Comparison of ENCODE assay signal across 7 mouse cellular contexts in the genomic region with DNA sequence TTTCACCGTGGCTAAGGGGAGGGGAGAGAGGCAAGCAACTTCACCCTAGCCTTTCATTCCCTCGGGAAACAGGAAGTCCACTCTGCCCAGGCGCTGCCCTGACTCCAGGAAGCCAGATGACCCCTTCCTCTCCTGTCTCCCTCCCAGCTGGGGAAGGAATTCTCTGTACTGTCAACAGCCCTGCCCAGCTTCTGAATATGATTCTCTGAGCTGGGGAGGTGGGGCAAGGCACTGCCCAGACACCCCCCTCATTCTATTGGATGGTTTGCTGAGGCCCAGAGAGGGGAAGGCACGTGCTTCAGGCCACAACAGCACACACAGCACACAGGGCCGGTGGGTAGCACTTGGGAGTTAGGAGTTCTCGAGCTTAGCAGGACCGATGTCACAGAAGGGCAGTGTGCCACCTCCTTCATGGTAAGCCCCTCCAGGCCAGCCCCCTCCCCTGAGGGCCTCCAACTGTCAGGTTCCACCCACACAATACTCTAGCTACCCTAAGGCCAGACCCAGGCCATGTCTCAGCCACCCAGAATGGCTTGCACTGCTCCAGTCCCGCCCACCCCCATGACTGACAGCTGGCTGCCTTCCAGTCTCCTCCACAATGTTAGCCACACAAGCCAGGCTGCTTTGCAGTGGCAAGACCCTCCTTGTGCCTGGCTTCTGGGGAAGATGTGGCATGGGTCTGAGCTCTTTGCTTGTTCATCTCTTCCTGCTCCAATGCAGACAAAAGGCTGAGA. TPM values are rescaled to one million over a fixed set of nuclear protein-coding genes. Genes with fewer than 3 reads are reported as not detected.
DNase-seq lines count a peak whose midpoint lies in the region; ATAC-seq and TF ChIP-seq lines count a peak whose summit lies in the region.

No protein-coding gene starts in this region.

- no peak for DNase-seq in CH12.LX (ENCODE audit: extremely low read depth)
- DNase-seq in adrenal gland, postnatal 36 days: peak; percentile 55 to 63
- DNase-seq in kidney, postnatal 36 days: peak; percentile 60 to 72
- DNase-seq in midbrain, embryonic 11.5 days (ENCODE audit: low spot score, missing footprints): no peak
- no peak for DNase-seq in spleen, adult 12 weeks (ENCODE audit: low spot score)

- 46% methylated on average over 8 of the region's 8 CpGs for WGBS in heart, embryonic 16.5 days
- 63% methylated on average over 8 of the region's 8 CpGs for WGBS in midbrain, embryonic 11.5 days

- no peak for TF ChIP-seq EP300 in CH12.LX (IDR thresholded peaks at IDR 0.05; ENCODE audit: low read length)

- peaks cover 90% of the 10 kb centered on the region for H3K27me3 ChIP-seq in CH12.LX (replicated peaks)
- H3K27me3 ChIP-seq in heart, embryonic 16.5 days (ENCODE audit: control insufficient read depth, insufficient read depth, low read length): peaks cover 3% of the 10 kb centered on the region
- H3K27me3 ChIP-seq in midbrain, embryonic 11.5 days (ENCODE audit: control insufficient read depth, insufficient read depth, low read length): no peaks in the 10 kb centered on the region

- H3K79me2 ChIP-seq in CH12.LX (replicated peaks; ENCODE audit: control insufficient read depth, extremely low read depth, insufficient read depth, poor library complexity, severe bottlenecking): no peaks in the 10 kb centered on the region

- H3K9me3 ChIP-seq in CH12.LX (replicated peaks; ENCODE audit: low read length): peaks cover 3% of the 10 kb centered on the region
- H3K9me3 ChIP-seq in heart, embryonic 16.5 days (replicated peaks; ENCODE audit: control insufficient read depth, low read length): no peaks in the 10 kb centered on the region
- H3K9me3 ChIP-seq in midbrain, embryonic 11.5 days (ENCODE audit: control insufficient read depth, low read length): no peaks in the 10 kb centered on the region

- dilution Hi-C loops in CH12.LX (cut with MboI; ENCODE audit: extremely low pct_ligation_motif_present, extremely low pct_unique_long_range_greater_than_20kb, low sequenced_read_pairs): no loop called here

- peak; percentile 68 for ATAC-seq in heart, embryonic 16.5 days (replicated peaks; ENCODE audit: extremely low read depth, insufficient read depth, low FRiP score)
- ATAC-seq in midbrain, embryonic 11.5 days (ENCODE audit: low FRiP score): peak; percentile 57; the same call in 1 of the 2 replicates
- no peak for ATAC-seq in monocyte, adult 5-6 weeks (replicated peaks; ENCODE audit: insufficient number of reproducible peaks, low FRiP score, low TSS enrichment, poor library complexity, severe bottlenecking)

- in situ Hi-C loops in CH12.LX (cut with MboI; ENCODE audit: low pct_ligation_motif_present, low pct_unique_long_range_greater_than_20kb, low sequenced_read_pairs): no loop called here

- no peak for TF ChIP-seq POLR2A in CH12.LX (IDR thresholded peaks at IDR 0.05; ENCODE audit: low read depth, low read length)

- H3K9ac ChIP-seq in CH12.LX (ENCODE audit: insufficient read depth, low read depth): no peak overlapping the region
- peak overlapping the region; percentile 38 for H3K9ac ChIP-seq in heart, embryonic 16.5 days (ENCODE audit: low read length)
- no peak overlapping the region for H3K9ac ChIP-seq in midbrain, embryonic 11.5 days (ENCODE audit: low read length)

- no peak overlapping the region for H3K4me3 ChIP-seq in CH12.LX (replicated peaks in 1 of 3; ENCODE audit: low read depth in 2 of 3, low read length in 2 of 3, poor library complexity in 1 of 3)
- no peak overlapping the region for H3K4me3 ChIP-seq in heart, embryonic 16.5 days (ENCODE audit: low read length)
- no peak overlapping the region for H3K4me3 ChIP-seq in midbrain, embryonic 11.5 days (ENCODE audit: low read depth, low read length)

- TF ChIP-seq CTCF in CH12.LX (conservative IDR thresholded peaks at IDR 0.05 in 1 of 2, IDR thresholded peaks at IDR 0.05 in 1 of 2; ENCODE audit: low read depth in 2 of 2, low read length in 2 of 2): no peak

- H3K36me3 ChIP-seq in CH12.LX (replicated peaks in 1 of 2; ENCODE audit: control insufficient read depth in 1 of 2, insufficient read depth in 1 of 2, low read length in 1 of 2): no peaks in the 10 kb centered on the region
- H3K36me3 ChIP-seq in heart, embryonic 16.5 days (ENCODE audit: control insufficient read depth, insufficient read depth): no peaks in the 10 kb centered on the region
- no peaks in the 10 kb centered on the region for H3K36me3 ChIP-seq in midbrain, embryonic 11.5 days (ENCODE audit: control insufficient read depth, insufficient read depth, low read length)

- peaks cover 0 to 4% of the 10 kb centered on the region in 2 experiments; a peak in 2 of 4 replicates for H3K4me1 ChIP-seq in CH12.LX (ENCODE audit: control insufficient read depth in 1 of 2, insufficient read depth in 2 of 2)
- H3K4me1 ChIP-seq in heart, embryonic 16.5 days (ENCODE audit: control insufficient read depth, insufficient read depth, low read length): peaks cover 23% of the 10 kb centered on the region
- H3K4me1 ChIP-seq in midbrain, embryonic 11.5 days (ENCODE audit: control insufficient read depth, insufficient read depth, low read length): peaks cover 9% of the 10 kb centered on the region

- no peak for TF ChIP-seq RAD21 in CH12.LX (IDR thresholded peaks at IDR 0.05; ENCODE audit: low read depth, low read length)

- H3K27ac ChIP-seq in CH12.LX (ENCODE audit: insufficient read depth, low read depth): no peak overlapping the region
- no peak overlapping the region for H3K27ac ChIP-seq in heart, embryonic 16.5 days (ENCODE audit: low read length)
- no peak overlapping the region for H3K27ac ChIP-seq in midbrain, embryonic 11.5 days (ENCODE audit: low read depth, low read length)

- H3K4me2 ChIP-seq in CH12.LX (ENCODE audit: insufficient read depth, low read depth, poor library complexity, severe bottlenecking): no peak overlapping the region
- no peak overlapping the region for H3K4me2 ChIP-seq in heart, embryonic 16.5 days (ENCODE audit: low read depth, low read length)
- H3K4me2 ChIP-seq in midbrain, embryonic 11.5 days: no peak overlapping the region

TF ChIP-seq in CH12.LX, 34 proteins besides CTCF, POLR2A, EP300 and RAD21:
- TF ChIP-seq JUND (conservative IDR thresholded peaks at IDR 0.05; ENCODE audit: low read depth, low read length): no peak
- no peak for TF ChIP-seq TCF12 (IDR thresholded peaks at IDR 0.05; ENCODE audit: low read depth, low read length)
- TF ChIP-seq BHLHE40 (IDR thresholded peaks at IDR 0.05; ENCODE audit: low read depth, low read length): peak; percentile 49
- no peak for TF ChIP-seq MYC (IDR thresholded peaks at IDR 0.05; ENCODE audit: low read depth, low read length)
- no peak for TF ChIP-seq SIN3A (IDR thresholded peaks at IDR 0.05; ENCODE audit: low read length)

RNA-seq across cellular contexts. Expression of a gene that starts 48.9 kb away (rescaled TPM):
- 0.30 and 0.80 TPM in 2 replicates for total RNA-seq in CH12.LX (2012; rRNA removed)
- not detected in 2 replicates for total RNA-seq in CH12.LX (2014; rRNA removed)
- 0.14 TPM in 1 of 2 replicates, not detected in the other for polyA plus RNA-seq in CH12.LX (2012; ENCODE audit: insufficient read length, low read depth)
- total RNA-seq in adrenal gland, postnatal 36 days (2021): 100 to 1,000 TPM; 294 to 435 TPM
- 19.9 and 21.3 TPM in 2 replicates for polyA plus RNA-seq in heart, embryonic 16.5 days (2015; fragmentation: Nextera tagmentation; extraction: Ambion mirVana)
- polyA plus RNA-seq in midbrain, embryonic 11.5 days (2014; fragmentation: Nextera tagmentation; extraction: Ambion mirVana): 12.1 and 13.6 TPM in 2 replicates
- 16.3 to 46.3 TPM (median 22.3 TPM) in 3 replicates for total RNA-seq in monocyte, adult 5-6 weeks (2017)

Comparison
In these comparisons a context has a peak if more than half of its experiments do, and no peak if none do; other contexts are left out.
1. DNase-seq: peak in adrenal gland, postnatal 36 days (2 of 2) and kidney, postnatal 36 days (2 of 2); none in CH12.LX (single experiment), midbrain, embryonic 11.5 days (single experiment) and spleen, adult 12 weeks (single experiment).